Mouse (Mus musculus): ENCODE data around the gene Gm21293.
"Not testable (repeated sequence)": the region's sequence is repeated elsewhere in the genome, so short reads cannot be mapped to it uniquely, and the experiment has no call there.

DNA sequence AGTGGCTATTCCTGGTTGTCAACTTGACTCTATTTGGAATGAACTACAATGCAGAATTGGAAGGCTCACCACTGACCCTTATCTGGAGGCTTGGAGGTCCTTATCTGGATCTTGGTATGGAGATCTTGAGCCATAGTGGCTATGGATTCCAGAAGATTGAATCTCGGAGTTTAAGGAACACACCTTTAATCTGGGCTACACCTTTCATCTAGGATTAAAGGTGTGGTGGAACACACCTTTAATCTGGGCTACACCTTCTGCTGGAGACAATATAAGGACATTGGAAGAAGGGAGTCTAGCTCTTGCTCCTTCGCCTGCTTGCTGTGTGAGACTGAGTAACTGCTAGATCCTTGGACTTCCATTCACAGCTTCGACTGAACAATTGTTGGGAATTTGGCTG is 25.4 kb downstream of the Gm21293 start, which contains the start of gene Gm21304:
- TF ChIP-seq CTCF (IDR thresholded peaks at IDR 0.05; ENCODE audit: low read depth, low read length); POLR2A (IDR thresholded peaks at IDR 0.05; ENCODE audit: extremely low read depth, insufficient read depth, low read length): not testable (repeated sequence)
